ENCODE assay signal across 21 mouse cellular contexts in the genomic region with DNA sequence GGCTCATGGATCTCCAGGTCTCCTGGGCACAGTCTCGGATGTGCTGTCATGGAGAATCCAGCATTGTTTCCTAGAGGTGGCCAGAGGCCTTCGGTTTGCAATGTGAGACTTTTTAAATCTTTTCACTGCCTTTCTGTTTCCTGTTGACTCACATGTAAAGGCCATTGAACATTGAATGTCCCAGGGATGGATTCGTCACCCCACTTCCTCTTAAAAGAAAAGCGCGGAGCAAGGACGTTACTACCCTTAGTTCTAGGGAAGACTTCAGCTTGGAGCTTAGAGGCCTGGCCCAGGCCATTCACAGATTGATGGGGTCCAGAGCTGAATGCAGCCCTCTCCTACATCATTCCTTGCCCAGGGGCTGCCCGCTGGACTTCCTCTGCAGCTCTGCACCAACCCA. TPM values are rescaled to one million over a fixed set of nuclear protein-coding genes. Genes with fewer than 3 reads are reported as not detected.
DNase-seq lines count a peak whose midpoint lies in the region; ATAC-seq lines count a peak whose summit lies in the region.
"Had no signal": no experiment of that assay in that cellular context is flagged by ENCODE, and none has a peak within 500 bp of the region (broad histone marks: within the 10 kb centered on the region; RNA-seq: fewer than 3 reads in every experiment).

No protein-coding gene starts in this region.

- peak overlapping the region; percentile 66 for H3K27ac ChIP-seq in heart, embryonic 15.5 days
- H3K27ac ChIP-seq: hindbrain, embryonic 14.5 days; liver, embryonic 15.5 days; midbrain, embryonic 13.5 days had no signal

- no peak overlapping the region for H3K9ac ChIP-seq in heart, embryonic 15.5 days
- H3K9ac ChIP-seq: forebrain, postnatal 0 days; hindbrain, embryonic 14.5 days; liver, embryonic 15.5 days; midbrain, embryonic 13.5 days had no signal

- WGBS in heart, embryonic 15.5 days, result 72% methylated on average over 7 of the region's 7 CpGs

- no peaks in the 10 kb centered on the region for H3K36me3 ChIP-seq in heart, embryonic 15.5 days
- peaks cover 95% of the 10 kb centered on the region for H3K36me3 ChIP-seq in megakaryocyte, embryonic 14.5 days (replicated peaks; ENCODE audit: low read length)

- no peak overlapping the region for H3K4me3 ChIP-seq in heart, embryonic 15.5 days
- peak overlapping the region; percentile 15 for H3K4me3 ChIP-seq in megakaryocyte, embryonic 14.5 days (replicated peaks)
- H3K4me3 ChIP-seq: erythroblast, embryonic 14.5 days; liver, embryonic 15.5 days; midbrain, embryonic 13.5 days; myocyte had no signal

- no peaks in the 10 kb centered on the region for H3K9me3 ChIP-seq in heart, embryonic 15.5 days (replicated peaks)
- H3K9me3 ChIP-seq in megakaryocyte, embryonic 14.5 days, result no peaks in the 10 kb centered on the region
- H3K9me3 ChIP-seq: liver, embryonic 15.5 days; midbrain, embryonic 13.5 days had no signal

- no peak for ATAC-seq in heart, embryonic 15.5 days (replicated peaks; ENCODE audit: insufficient number of reproducible peaks, insufficient read depth, low FRiP score, low read depth)
- ATAC-seq in megakaryocyte, adult 5-6 weeks (ENCODE audit: poor library complexity, severe bottlenecking), result no peak
- ATAC-seq: activated CD4-positive, CD25-positive, alpha-beta regulatory T cell, adult 4 months; forebrain, postnatal 0 days; intestine, embryonic 16.5 days; midbrain, embryonic 13.5 days had no signal

- peaks cover 79% of the 10 kb centered on the region for H3K4me1 ChIP-seq in heart, embryonic 15.5 days (replicated peaks)
- H3K4me1 ChIP-seq in megakaryocyte, embryonic 14.5 days, result peaks cover 98% of the 10 kb centered on the region

- H3K4me2 ChIP-seq in heart, embryonic 15.5 days, result no peak overlapping the region
- H3K4me2 ChIP-seq: hindbrain, embryonic 14.5 days; liver, embryonic 15.5 days; midbrain, embryonic 13.5 days had no signal

- H3K27me3 ChIP-seq in heart, embryonic 15.5 days, result no peaks in the 10 kb centered on the region
- H3K27me3 ChIP-seq in megakaryocyte, embryonic 14.5 days (replicated peaks), result no peaks in the 10 kb centered on the region
- H3K27me3 ChIP-seq: liver, embryonic 15.5 days; midbrain, embryonic 13.5 days had no signal

- DNase-seq in adrenal gland, adult 2 months, result peak; percentile 66
- no peak for DNase-seq in adrenal gland, postnatal 25 days
- no peak for DNase-seq in heart, adult 9 months (ENCODE audit: low spot score in 2 of 2)
- no peak for DNase-seq in ovary, adult 18-20 months (ENCODE audit: low spot score)
- no peak for DNase-seq in frontal cortex, adult 2 months (ENCODE audit: extremely low spot score in 1 of 2, low spot score in 1 of 2)
- DNase-seq: cerebellum, postnatal 14 days; forebrain, postnatal 0 days; gastrocnemius, postnatal 25 days; kidney, postnatal 4 days; left cerebral cortex, postnatal 4 days; lung, postnatal 36 days had no signal

RNA-seq across cellular contexts. Expression of a gene that starts 35.2 kb away (rescaled TPM):
- 100 to 1,000 TPM; 312 to 392 TPM for total RNA-seq in adrenal gland, adult 2 months (2021)
- 140 and 199 TPM in 2 replicates for polyA plus RNA-seq in adrenal gland, adult 2 months (2012; rRNA removed)
- total RNA-seq in adrenal gland, postnatal 25 days (2021), result 304 and 325 TPM in 2 replicates
- polyA plus RNA-seq in heart, embryonic 15.5 days (2015; fragmentation: Nextera tagmentation; extraction: Ambion mirVana), result 363 and 375 TPM in 2 replicates
- polyA plus RNA-seq in megakaryocyte, embryonic 14.5 days (2012; ENCODE audit: insufficient read depth, low replicate concordance), result 104 and 238 TPM in 2 replicates
- 683 and 689 TPM in 2 replicates for total RNA-seq in megakaryocyte, adult 5-6 weeks (2015)
- total RNA-seq in megakaryocyte, adult 5-6 weeks (2017), result 251 and 275 TPM in 2 replicates
- polyA plus RNA-seq in frontal cortex, adult 2 months (2012; rRNA removed), result 222 and 227 TPM in 2 replicates
